Mouse (Mus musculus): ENCODE results near the gene G430095P16Rik. TPM values are rescaled to one million over a fixed set of nuclear protein-coding genes. Genes with fewer than 3 reads are reported as not detected.

The G430095P16Rik gene
- polyA plus RNA-seq, 1 experiment from 2014 or later, result 1.4 TPM

DNA sequence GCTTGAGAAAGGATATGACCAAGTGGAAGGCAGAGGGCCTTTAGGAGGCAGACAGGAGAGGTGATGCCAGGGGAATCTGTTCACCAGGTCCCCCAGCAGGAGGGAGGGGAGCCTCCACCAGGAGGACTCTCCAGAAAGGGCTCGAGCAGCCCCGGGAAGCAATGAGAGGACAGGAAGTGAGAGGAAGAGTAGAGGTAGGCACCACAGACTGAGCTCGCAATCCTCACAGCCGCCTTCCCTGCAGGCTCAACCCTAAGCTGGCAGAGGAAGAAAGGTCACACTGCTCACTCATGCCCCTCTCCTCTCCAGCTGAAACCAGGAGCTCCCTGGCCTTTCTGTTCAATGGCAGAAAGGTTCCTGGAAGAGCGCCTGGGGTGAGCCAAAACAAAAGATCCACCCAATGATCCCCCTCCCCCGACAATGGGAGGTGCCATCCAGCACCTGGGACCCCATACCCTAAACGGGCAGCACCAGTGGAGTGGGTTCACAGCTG is 52.9 kb downstream of the G430095P16Rik start:
- peaks cover 69% of the 10 kb centered on the region for H3K27me3 ChIP-seq (replicated peaks)
- no peak for ATAC-seq (ENCODE audit: low FRiP score)
- H3K4me1 ChIP-seq, result peaks cover 73% of the 10 kb centered on the region
- H3K4me2 ChIP-seq, result peak overlapping the region; percentile 56
- H3K9me3 ChIP-seq (replicated peaks), result no peaks in the 10 kb centered on the region
- no peaks in the 10 kb centered on the region for H3K36me3 ChIP-seq
- no peak overlapping the region for H3K4me3 ChIP-seq (replicated peaks)
- peak overlapping the region; percentile 11; the same call in 1 of the 2 replicates for H3K9ac ChIP-seq (replicated peaks)
- 7% methylated on average over 7 of the region's 7 CpGs for WGBS
- peak overlapping the region; percentile 90 for H3K27ac ChIP-seq (replicated peaks)

Other genes starting within 250 kb of the G430095P16Rik start
- gene Ier2, start 60.2 kb upstream of the G430095P16Rik start, polyA plus RNA-seq (2015; fragmentation: Nextera tagmentation; extraction: Ambion mirVana), result 20.3 and 33.1 TPM in 2 replicates
- 66.7 and 75.1 TPM in 2 replicates for gene Trmt1, start 36.7 kb upstream of the G430095P16Rik start, polyA plus RNA-seq (2015; fragmentation: Nextera tagmentation; extraction: Ambion mirVana)
- gene Nacc1, start 35.1 kb upstream of the G430095P16Rik start, polyA plus RNA-seq (2015; fragmentation: Nextera tagmentation; extraction: Ambion mirVana), result 12.3 and 14.1 TPM in 2 replicates
- 3.1 and 6.1 TPM in 2 replicates for gene Lyl1, start 21.6 kb upstream of the G430095P16Rik start, polyA plus RNA-seq (2015; fragmentation: Nextera tagmentation; extraction: Ambion mirVana)
- 60.3 and 70.5 TPM in 2 replicates for gene Nfix, start 77.3 kb downstream of the G430095P16Rik start, polyA plus RNA-seq (2015; fragmentation: Nextera tagmentation; extraction: Ambion mirVana)
- 15.7 and 17.2 TPM in 2 replicates for gene Dand5, start 99.8 kb downstream of the G430095P16Rik start, polyA plus RNA-seq (2015; fragmentation: Nextera tagmentation; extraction: Ambion mirVana)
- gene Gadd45gip1, start 108.5 kb downstream of the G430095P16Rik start, polyA plus RNA-seq (2015; fragmentation: Nextera tagmentation; extraction: Ambion mirVana), result 44.3 and 45.1 TPM in 2 replicates
- 71.3 and 98.0 TPM in 2 replicates for gene Rad23a, start 117.7 kb downstream of the G430095P16Rik start, polyA plus RNA-seq (2015; fragmentation: Nextera tagmentation; extraction: Ambion mirVana)
- 730 and 802 TPM in 2 replicates for gene Calr, start 123.9 kb downstream of the G430095P16Rik start, polyA plus RNA-seq (2015; fragmentation: Nextera tagmentation; extraction: Ambion mirVana)
- gene Farsa, start 134.0 kb downstream of the G430095P16Rik start, polyA plus RNA-seq (2015; fragmentation: Nextera tagmentation; extraction: Ambion mirVana), result 105 and 108 TPM in 2 replicates
- 26.4 and 49.7 TPM in 2 replicates for gene Syce2, start 149.1 kb downstream of the G430095P16Rik start, polyA plus RNA-seq (2015; fragmentation: Nextera tagmentation; extraction: Ambion mirVana)
- gene Gcdh, start 170.9 kb downstream of the G430095P16Rik start, polyA plus RNA-seq (2015; fragmentation: Nextera tagmentation; extraction: Ambion mirVana), result 39.8 and 41.3 TPM in 2 replicates
- 0.49 and 1.1 TPM in 2 replicates for gene Klf1, start 178.9 kb downstream of the G430095P16Rik start, polyA plus RNA-seq (2015; fragmentation: Nextera tagmentation; extraction: Ambion mirVana)
- gene Dnase2a, start 185.6 kb downstream of the G430095P16Rik start, polyA plus RNA-seq (2015; fragmentation: Nextera tagmentation; extraction: Ambion mirVana), result 5.2 and 7.3 TPM in 2 replicates
- gene Mast1, start 214.4 kb downstream of the G430095P16Rik start, polyA plus RNA-seq (2015; fragmentation: Nextera tagmentation; extraction: Ambion mirVana), result 60.7 and 74.7 TPM in 2 replicates
- 3.0 and 3.8 TPM in 2 replicates for gene Rtbdn, start 224.0 kb downstream of the G430095P16Rik start, polyA plus RNA-seq (2015; fragmentation: Nextera tagmentation; extraction: Ambion mirVana)
- not detected in 2 replicates for gene Gm49661, start 246.4 kb downstream of the G430095P16Rik start, polyA plus RNA-seq (2015; fragmentation: Nextera tagmentation; extraction: Ambion mirVana)
- gene Prdx2, start 246.6 kb downstream of the G430095P16Rik start, polyA plus RNA-seq (2015; fragmentation: Nextera tagmentation; extraction: Ambion mirVana), result 930 and 1,070 TPM in 2 replicates
- 55.0 and 81.5 TPM in 2 replicates for gene Rnaseh2a, start 246.8 kb downstream of the G430095P16Rik start, polyA plus RNA-seq (2015; fragmentation: Nextera tagmentation; extraction: Ambion mirVana)